Mouse (Mus musculus) kidney, adult 18-20 months (tissue): ENCODE data around the gene Tubg2.
A peak's percentile ranks its signal among the peaks of the same experiment; 100 is the strongest.

Source experiments
- DNase-seq: peaks from one replicate; pipeline ENCODE4 v3.0.0; 2021

Tubg2 gene

DNA sequence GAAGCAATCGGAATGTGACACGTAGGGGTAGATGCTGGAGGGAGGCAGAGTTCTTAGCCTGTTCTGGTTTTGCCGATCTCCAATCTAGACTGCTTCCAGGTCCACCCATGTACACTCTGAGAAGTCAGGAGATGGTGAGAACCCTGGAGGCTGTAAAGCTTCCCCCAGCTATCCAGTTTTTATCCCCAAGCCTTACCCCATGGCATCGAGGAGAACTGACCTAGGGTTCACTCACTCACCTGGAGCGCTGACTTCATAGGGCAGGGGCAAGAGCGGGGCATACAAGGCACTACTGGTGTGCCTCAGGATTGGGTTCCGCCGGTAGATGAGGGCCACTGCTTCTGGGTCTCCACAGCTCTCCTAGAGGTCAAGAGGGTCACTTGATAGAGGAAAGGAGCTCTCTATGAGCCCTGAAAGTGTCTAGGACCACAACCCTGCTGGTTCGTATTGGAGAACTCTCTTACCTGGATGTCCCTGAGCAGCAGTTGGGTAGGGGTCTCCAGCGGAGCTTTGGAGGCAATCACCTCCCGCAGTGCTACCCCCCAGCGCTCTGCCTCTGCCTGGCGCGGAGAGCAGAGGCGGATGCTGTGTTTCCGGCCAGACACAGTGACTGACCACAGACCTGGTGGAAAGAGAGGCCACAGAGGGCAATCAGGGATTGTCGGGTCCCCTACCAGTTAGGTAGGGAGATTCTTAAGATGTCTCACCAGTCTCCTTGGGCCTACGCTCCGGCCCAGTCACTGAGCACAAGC is 11.7 kb downstream of the Tubg2 start:
- no peak for DNase-seq

DNA sequence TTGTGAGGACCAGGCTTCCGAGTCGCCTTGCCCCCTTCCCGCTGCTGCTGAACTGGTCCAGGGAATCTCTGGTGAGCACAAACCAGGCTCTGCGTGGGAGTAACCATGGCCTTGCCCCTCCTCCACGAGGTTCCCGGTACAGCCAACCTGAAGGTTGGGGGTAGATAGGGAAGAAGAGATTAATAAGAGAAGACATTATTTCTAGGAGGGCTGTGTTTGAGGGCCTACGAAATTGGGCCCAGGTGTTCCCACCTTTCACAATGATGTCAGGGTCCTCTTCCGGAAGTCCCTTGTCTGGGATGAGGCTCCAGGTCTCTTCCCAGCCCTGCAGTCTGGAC is 12.2 kb downstream of the Tubg2 start:
- no peak for DNase-seq

DNA sequence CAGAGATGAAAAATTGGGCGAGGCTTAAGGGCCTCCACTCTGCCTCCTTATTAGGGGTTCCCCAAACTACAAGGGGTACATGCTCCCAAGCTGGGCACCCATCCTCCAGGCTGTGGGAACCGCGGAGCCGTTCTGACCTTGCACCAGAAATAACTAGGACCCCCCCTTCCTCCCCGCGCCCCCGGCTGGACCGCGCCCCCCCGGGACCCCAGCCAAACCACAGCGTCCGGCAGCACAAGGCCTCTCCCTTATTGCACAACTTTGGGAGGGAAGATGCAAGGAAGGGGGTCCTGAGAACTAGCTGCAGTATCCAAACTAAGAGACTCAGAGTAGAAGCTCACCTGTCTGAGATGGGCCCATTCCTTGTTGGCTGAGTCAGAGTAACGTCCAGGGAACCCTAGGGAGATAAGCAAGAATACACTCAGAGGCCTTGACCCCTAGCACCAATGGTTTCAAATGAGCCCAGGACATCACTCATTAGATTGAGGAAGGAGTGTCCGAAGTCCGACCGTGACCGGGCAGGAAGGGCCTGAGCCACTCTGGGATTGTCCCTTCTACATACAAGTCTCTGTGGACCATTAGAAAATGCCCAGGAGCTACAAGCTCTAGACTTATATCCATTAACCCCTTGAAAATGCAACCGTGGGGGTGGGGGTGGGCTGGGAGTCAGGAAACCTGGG is 12.7 kb downstream of the Tubg2 start:
- peak; percentile 46 for DNase-seq

DNA sequence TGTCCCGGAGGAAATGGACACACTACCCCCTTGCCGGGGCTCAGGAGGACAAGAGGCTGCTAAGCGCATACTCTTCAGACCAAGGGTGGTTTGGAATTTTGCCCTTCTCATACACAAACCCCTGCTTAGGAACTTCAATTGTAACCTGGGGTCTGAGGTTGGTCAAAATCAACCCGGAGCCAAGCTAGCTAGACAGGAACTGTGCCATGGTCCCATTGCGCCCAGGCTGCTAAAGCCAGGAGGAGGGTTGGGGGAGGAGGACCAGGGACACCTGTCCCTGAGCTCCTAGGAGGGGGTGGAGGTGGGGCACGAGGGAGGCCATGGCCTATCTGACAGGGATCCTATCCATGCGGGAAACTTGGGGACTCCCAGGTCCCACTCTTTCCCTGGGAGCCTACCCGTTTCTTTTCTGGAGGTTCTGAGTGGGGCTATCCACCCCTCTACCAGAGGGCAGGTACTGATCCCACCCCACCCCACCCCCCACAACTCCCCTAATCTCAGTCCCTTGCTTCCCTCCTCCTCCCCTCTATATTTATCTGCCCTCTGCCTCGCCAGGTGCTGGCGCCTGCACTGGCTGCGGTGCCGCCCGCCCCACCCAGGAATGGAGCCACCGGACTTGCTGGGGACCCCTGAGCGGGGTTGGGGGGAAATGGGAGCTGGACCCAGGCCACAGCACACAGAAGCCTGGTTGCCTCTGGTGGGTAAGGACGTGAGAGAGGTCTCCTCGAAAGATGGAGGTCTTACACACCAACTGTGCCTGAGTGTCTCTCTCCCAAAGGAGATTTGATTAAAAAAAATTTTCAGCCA is 13.8 kb downstream of the Tubg2 start:
- no peak for DNase-seq

DNA sequence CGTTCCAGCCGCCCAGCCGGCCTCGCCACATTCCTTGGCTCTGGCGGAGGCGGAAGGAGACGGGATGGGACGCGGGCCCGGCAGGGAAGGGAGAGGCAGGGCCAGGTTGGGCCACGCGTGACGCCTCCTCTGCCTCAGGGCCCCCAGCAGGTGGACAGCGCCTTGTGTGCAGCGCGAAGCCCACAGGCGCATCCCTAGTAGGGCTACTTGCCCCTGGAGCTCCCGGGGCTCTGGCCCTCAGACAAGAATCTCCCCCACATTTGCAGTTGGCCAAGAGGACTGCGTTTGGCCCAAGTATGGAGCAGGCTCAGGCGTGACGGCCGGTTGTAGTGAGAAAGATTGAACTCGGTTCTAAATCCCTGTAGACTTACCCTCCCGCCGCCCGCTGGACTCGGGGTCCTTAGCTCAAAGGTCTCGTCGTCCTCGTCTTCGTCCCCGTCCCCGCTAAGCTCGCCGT is 14.7 kb downstream of the Tubg2 start, which contains the start of gene Cntnap1:
TSS of gene Cntnap1 (plus strand) at position 170 of the 457 bp plus-strand sequence.
- peak; percentile 73 for DNase-seq

DNA sequence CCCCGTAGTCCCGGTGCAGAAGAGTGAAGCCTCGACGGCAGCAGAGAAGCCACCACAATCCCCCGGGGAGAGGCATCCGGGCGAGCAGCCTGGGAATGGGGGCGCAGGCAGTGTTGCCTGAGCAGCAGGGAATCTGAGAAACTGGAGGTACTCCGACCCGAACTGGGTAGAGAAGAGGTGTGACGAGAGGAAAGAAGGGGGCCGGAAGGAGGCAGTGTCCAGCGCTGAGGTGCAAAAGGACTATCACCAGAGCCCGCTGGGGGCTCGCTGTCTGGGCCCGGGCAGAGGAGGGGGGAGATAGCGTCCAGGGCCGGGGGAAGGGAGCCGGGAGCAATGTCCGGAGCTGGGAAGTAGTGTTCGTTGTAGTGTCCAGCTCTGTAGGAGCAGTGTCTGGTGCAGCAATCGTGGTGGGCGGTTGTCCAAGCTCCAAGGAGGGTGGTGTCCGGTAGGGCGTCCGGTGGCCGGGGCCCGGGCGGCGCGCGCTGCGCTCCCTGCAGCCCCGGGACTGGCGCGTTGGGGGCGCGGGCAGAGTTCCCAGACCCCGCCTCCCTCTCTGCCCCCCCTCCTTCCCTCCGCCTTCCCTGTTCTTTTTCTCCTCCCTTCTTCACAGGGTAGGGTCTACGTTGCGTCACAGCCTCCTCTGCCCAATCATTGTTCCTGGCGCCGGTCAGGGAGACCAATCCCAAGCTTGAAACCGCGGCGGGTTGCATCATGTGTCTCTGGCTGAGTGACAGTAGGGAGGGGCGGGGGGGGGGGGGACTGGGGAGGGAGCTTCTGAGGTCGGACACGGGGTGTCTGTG is 15.3 kb downstream of the Tubg2 start, which contains the start of gene Plekhh3:
TSS of gene Plekhh3 (minus strand) at position 541 of the 800 bp plus-strand sequence.
- peak; percentile 92 for DNase-seq

DNA sequence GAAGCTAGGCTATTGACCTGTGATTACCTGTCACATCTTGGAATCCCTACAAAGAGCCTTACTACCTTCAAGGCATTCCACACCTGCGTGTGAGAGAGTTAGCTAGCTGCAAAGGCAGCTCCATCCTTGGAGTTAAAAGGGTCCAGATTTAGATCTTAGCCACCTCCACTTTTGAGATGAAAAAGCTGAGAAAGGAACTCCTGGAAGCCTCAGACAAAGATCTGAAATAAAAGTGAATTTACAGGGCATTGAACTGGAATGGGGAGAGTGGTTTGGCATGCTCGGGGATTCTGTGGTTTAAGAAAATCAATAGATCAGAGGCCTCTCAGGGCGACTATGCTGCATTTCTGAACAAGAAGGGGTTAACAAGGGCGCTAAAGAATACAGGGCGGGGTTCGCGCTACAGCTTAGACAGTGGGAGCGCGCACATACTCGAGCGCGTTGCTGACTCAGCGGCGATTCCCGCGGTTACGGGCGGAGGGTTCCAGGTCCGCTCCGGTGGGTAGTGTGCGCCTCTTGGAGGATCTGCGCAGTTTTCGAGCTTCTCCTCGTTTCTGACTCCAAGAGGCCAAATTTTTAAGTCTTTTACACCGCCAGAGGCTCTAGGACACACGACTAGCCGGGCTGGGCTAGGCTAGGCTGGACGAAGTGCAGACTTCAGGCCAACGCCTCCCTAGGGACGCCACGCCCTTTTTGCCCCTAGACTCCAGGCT is 16.2 kb downstream of the Tubg2 start:
- DNase-seq: peak; percentile 78

DNA sequence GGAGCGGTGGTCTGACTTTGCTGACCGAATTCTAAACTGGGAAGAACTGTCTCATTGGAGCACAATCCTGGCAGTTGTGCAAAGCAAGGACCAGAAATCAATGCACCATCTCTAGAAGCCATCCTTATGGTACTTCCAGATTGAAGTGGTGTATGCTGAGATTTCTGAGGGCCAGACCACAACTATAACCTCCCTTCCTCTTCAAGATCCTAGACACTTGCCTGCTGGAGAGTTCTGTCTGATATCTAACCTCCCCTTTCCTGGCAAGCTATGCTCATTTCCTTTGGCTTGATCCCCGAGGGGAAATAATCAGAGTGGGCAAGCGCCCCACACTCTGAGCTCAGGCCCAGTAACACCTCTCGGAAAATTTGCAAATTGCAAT is 16.7 kb downstream of the Tubg2 start:
- DNase-seq: no peak

DNA sequence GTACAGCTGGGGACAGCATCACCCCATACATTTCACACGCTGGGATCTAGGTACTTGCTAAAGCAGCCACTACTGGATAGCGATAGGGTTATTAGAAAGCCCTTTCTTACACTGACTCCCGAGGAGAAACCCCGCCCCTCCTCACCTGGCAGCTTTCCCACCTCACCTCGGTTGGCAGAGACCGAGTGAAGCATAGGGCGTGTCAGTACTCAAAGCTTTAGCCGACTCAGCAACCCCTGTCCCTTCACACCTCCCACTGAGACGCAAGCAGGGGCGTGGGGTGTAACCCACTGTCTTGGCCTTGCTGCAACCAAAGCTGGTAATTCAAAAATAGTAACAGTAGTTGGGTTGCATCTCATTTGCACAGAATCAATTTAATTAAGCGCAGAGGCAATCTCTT is 17.4 kb downstream of the Tubg2 start:
- peak; percentile 84 for DNase-seq

DNA sequence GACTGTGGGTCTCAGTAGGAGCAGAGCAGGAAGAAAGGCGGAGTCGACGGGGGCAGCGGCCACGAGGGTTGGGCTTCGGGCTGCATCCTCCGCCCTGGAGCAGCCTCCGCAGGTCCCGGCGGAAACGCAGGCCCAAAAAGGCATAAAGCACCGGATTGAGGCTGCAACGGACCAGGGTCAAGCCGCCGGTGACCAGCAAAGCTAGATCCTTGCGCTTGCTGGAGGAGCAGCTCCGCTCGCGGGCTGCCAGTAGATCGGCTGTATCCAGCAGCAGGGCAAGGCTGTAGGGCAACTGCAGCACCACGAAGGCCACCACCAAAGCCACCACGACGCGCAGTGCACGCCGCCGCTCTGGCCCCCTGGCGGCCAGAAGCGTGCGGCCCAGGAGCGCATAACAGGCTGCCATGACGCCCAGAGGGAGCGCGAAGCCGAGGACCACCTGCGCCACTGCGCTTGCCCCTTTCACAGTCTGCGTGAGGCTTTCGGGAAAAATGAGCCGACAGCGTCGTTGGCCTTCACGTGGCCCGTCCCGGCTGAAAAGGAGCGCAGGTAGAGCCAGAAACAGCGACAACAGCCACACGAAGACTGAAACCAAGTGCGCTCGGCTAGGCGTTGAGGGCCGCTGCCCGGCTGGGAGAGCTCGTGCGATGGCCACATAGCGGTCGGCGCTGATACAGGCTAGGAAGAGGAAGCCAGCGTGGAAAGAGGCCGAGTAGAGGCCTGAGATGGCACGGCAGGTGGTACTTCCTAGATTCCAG is 18.1 kb downstream of the Tubg2 start:
- peak; percentile 85 for DNase-seq

DNA sequence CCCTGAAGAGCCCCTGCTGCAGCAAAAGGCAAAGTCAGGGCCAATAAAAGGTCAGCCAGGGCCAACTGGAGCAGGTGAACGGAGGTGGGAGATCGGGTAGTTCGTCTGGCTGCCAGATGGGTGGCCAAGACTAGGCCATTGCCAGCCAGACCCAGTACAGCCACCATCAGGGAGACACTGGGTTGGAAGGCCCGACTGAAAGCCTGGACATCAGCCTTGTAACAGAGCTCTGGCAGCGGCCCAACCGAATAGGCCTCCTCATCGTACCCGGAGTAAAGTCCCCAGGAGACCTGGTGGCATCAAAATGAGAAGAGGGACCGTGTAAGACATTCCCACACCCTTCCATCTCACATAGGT is 18.7 kb downstream of the Tubg2 start:
- DNase-seq: no peak

DNA sequence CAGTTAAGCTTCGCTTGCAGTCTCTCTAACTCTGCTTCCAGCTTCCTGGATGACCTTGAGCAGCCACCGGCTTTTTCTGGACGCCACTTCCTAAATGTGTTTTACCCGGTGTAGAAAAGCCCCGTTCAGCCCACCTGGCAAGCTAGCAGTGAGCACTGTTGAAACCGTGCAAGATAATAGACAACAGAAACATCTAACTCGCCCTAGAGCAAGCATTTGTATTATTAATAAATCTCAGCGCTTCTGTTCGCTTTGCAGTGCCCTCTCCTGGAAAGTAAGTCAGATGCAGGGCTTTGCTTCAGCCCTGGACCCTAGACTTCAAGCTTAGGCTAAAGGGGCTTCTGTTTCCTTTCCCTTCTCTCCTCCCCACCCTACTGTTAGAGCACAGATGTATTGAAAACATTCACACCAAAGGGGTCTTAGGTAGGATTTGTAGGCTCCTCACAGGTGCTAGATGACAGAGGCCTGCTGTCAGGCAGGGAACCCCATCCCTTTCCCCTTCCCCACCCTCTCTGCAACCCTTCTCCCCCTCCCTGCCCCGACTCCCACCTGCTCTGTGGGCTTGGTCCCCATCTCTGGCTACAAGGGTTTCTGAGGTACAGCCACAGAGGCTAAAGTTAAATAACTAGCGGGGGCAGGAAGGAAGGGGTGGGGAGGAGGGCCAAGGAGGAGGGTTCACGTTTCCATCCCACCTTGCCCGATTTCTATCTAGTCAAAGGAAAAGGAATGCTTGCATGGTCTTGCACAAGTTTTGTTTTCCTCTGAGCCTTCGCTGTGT is 19.3 kb downstream of the Tubg2 start, which contains the start of gene Ccr10:
TSS of gene Ccr10 (minus strand) at position 593 of the 778 bp plus-strand sequence.
- peak; percentile 42 for DNase-seq

DNA sequence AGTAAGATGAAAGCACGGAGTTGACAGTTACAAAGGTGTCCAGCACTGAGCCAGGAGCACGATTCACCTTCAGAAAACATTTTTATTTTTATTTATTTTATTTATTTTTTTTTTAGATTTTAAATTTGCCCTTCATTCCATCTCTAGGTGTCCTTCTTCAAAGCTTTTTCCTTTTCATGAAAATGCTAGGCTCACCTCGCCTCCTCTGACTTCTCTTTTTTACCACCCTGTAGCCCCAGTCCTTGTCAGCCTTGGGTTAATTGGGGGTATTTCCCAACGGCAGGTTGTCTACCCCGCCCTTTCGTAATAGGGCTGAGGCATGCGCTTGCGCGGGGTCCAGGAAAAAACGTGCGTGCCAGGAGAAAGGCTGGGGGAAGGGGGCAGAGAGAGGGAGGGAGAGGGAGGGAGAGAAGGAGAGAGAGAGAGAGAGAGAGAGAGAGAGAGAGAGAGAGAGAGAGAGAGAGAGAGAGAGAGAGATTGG is 20.0 kb downstream of the Tubg2 start:
- no peak for DNase-seq

DNA sequence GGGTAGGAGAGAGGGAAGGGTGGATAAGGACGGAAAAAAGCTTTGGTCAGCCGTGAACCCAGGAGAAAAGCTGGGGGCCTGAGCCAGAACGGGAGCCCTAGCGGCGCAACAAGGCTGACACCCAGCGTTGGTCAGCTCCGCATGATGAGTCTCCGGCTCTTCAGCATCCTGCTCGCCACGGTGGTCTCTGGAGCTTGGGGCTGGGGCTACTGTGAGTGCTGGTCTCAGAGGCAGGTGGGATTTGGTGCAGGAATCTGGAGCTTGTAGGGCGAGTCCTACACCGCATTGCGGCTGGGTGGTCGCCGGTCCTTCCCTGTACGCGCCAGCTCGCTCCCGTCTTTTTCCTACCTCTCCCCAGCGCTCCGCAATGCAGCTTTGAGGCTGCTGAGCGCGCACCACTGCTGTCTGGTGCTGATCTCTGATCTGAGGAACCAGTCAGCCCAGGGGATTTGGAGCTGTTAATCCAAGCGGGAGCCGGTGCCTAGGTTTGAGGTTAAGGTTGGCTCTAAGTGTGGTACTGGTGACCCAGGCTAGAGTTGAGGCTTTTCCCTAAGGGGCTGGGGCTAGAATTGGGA is 20.5 kb downstream of the Tubg2 start:
- DNase-seq: no peak

DNA sequence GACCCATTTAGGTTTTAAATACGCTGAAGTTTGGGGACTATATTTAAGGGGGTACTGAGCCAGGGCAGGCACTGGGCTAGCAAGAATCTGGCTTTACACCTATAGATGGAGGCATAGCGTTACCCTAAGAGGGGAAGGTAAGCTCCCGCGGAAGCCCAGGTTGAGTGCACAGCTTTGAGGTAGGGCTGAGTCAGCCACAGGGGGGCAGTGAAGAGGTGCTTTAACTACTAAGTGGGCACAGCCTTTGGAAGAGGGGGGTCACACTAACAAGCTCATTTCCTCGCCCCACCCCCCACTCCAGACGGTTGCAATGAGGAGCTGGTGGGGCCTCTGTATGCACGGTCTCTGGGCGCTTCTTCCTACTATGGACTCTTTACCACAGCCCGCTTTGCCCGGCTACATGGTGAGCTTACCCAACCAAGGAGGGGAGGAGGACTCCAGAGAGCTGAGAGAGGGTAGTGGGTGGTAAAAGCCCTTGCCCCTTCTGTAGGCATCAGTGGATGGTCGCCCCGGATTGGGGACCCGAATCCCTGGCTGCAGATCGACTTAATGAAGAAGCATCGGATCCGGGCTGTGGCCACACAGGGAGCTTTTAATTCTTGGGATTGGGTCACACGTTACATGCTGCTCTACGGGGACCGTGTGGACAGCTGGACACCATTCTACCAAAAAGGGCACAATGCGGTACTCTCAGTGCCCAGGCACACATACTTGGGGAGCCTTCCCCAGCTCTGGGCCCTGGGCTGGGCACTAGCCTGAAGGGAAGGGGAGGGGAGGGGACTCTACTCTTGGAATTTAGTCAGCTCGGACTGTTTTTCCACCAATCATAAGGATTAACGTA is 21.4 kb downstream of the Tubg2 start:
- DNase-seq: peak; percentile 68

DNA sequence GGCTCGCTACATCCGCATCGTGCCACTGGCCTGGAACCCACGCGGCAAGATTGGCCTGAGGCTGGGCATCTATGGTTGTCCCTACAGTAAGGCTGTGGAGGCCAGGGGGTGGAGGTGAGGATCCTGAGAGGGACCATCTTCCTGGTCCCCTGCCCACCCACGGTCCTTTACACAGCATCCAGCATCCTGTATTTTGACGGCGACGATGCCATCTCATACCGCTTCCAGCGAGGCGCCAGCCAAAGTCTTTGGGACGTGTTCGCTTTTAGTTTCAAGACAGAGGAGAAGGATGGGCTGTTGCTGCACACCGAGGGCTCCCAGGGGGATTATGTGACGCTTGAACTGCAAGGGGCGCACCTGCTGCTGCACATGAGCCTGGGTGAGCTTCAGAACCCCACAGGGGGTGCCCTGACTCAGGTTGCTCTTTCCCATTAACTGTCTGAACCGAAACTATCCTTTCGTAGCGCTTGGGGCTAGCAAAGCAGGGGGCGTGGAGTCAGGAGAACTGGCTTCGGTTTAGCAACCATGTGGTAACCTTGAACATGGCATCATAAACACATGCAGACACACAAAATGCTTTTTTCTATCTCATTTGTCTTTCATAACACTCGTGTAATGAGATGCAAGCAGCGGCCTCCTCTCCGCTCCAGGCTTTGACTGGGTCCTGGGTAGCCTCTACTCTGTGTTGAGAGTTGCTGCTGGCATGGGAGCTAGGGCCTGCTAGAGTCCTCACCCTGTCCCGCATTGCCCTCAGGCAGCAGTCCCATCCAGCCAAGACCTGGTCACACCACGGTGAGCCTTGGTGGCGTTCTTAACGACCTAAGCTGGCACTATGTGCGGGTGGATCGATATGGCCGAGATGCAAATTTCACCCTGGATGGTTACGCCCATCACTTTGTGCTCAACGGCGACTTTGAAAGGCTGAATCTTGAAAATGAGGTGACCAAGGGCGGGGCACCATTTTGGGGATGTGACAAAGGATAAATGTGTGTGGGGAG is 22.7 kb downstream of the Tubg2 start:
- no peak for DNase-seq

DNA sequence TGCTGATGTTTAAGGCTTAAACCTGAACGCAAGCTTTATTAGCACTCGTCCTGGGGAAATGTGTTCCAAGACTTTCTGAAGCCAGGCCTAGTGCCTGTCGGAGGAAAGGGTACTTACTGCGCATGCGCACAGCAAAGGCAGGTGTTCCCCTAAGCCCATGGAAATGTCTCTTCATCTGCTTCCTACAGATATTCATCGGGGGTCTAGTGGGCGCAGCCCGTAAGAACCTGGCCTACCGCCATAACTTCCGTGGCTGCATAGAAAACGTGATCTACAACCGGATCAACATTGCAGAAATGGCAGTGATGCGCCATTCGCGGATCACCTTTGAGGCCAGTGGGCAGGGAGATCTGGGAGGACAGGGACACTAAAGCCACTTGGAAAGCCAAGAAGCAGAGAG is 23.6 kb downstream of the Tubg2 start:
- no peak for DNase-seq

DNA sequence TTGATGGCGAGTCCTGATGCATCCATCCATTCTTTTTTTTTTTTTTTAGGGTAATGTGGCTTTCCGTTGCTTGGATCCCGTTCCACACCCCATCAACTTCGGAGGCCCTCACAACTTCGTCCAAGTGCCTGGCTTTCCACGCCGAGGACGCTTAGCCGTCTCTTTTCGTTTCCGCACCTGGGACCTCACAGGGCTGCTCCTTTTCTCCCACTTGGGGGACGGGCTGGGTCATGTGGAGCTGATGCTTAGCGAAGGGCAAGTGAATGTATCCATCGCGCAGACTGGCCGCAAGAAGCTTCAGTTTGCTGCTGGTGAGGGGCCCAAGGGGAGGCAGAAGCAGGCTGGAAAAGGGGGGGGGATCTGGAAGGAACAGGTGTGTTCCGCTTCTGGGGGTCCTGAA is 24.6 kb downstream of the Tubg2 start:
- DNase-seq: no peak
